Mouse (Mus musculus) spleen, adult 2 months (tissue): Measurements from ENCODE around the gene Tmem233.

ENCODE experiments used
- CTCF ChIP-seq: fragments of 200-500 bp; IDR thresholded peaks from 2 replicates; pipeline ENCODE4 v1.5.1; 2011; ENCODE audit warnings: mild to moderate bottlenecking, inconsistent platforms; ENCODE audit not compliant: insufficient read depth, insufficient read length, insufficient replicate concordance; ENCODE audit errors: extremely low read depth
- POLR2A ChIP-seq: fragments of 200-500 bp; IDR thresholded peaks from 2 replicates; pipeline ENCODE4 v1.6.1; 2011; ENCODE audit warnings: low read depth, low read length, inconsistent platforms

DNA sequence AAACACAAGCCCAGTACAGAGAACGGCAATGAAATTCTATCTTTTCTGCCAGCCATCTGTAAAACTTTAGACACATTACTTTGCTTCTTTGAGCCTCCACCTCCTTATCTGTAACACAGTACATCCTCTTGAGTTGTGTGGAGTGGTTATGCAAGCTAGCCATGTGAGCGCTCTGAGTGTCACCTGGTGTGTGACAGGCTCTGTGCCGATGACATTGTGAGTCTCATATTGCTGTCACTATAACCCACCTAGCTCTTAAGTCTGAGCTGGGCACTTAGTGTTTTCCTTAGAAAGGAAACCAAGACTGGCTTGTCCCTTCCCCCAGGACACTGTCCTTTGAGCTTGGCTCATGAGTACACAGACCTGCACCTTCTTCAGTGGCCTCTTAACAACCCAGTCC is 34.7 kb downstream of the Tmem233 start:
- no peak for TF ChIP-seq CTCF
- TF ChIP-seq POLR2A: no peak
